Mouse (Mus musculus) hindlimb bud, embryonic 11.5 days (tissue): ENCODE data around the gene Trap1.
"Not testable (repeated sequence)": the region's sequence is repeated elsewhere in the genome, so short reads cannot be mapped to it uniquely, and the experiment has no call there.

Source experiments
- DNase-seq: peaks from one replicate; pipeline ENCODE4 v3.0.0-alpha.2; 2012; ENCODE audit warnings: low read depth, low spot score; ENCODE audit errors: extremely low spot score

The Trap1 gene

DNA sequence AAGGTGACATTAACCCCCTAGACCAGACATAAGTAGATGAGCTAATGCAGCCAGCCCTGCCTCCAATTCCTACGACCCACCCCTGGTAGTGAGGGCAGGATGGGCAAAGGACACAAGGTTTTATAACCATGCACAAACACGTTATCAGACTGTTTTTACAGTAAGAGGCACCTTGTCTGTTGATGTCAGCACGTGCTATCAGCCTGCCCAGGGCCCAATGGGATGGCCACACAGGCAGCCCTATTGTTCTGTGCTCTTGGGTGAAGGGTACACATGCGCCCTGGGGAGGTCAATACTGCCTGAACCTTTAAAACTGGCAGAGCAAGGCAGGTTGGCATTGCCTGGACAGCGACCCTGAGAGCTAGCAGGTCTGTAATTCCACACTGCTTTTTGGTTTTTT is 40.8 kb downstream of the Trap1 start, which contains the start of gene Dnase1:
Gene Dnase1, plus strand, starts transcription at position 136 of the 400 bp plus-strand sequence.
- no peak for DNase-seq

GRCm38 (mm10) chr16:4035575-4035974 is 42.1 kb downstream of the Trap1 start:
- DNase-seq = no peak

GRCm38 (mm10) chr16:4034476-4034875 is 43.2 kb downstream of the Trap1 start:
- no peak for DNase-seq

DNA sequence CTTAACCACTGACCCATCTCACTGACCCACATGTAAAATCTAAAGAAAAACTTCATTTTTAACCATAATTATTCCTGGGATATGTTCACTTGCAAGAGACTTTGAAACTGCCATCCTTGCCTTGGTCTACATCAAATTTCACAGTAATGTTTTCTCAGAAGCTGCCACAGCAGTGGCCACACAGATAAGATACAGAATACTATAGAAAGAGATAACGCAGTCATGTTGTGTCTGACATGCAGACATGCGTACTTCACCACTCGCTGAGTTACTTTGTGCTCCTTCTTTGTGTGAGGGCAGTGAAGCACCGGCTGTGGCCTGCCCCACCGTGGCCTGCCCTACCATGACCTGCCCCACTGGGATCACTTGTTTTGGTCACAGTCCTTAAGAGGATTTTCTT is 43.7 kb downstream of the Trap1 start:
- DNase-seq = no peak

DNA sequence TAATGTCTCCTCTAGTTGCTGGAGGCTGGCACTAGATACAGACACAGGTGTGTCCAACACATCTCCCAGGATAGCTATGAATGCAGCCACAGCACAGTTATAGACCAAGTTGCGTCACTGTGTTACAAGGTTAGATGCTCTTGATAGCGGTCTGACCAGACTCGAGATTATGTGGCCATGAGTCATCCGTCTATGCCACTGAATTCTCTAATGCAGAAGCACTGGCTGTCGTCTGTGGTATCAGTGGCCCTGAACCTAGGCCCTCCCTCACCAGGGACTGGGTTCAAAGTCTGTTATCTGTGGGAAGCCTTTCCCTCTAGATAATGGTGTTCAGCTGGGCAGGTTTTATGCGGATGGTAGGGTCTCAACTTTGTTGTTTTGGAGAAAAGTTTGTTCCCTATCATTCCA is 45.3 kb downstream of the Trap1 start:
- DNase-seq = no peak

DNA sequence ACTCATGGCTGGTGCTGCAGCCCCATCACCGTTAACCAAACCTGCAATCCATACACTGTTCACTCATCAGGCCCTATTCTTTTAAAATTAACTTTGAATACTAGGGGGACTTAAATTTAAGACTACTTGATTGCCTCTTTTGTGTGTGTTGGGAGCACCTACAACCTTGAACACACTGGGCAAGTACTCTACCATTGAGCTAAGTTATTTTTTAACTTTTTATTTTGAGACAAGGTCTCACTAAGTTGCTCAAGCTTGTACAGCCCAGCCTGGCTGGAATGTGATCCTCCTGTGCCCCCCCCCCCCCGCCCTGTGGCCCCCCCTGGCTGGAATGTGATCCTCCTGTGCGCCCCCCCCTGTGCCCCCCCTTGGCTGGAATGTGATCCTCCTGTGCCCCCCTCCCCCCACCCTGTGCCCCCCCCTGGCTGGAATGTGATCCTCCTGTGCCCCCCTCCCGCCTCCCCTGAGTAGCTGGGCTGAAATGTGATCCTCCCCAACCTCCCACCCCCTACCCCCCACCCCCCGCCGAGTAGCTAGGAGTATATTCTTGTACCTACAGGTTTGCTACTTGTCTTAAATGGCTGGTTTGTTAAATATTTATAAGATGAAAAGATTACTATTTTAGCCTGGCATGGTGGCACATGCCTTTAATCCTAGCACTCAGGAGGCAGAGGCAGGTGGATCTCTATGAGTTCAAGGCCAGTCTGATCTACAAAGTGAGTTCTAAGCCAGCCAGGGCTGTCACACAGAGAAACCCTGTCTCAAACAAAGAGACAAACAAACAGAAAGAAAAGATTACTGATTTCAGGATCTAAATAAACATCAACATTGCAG is 46.0 kb downstream of the Trap1 start:
- DNase-seq = no peak

DNA sequence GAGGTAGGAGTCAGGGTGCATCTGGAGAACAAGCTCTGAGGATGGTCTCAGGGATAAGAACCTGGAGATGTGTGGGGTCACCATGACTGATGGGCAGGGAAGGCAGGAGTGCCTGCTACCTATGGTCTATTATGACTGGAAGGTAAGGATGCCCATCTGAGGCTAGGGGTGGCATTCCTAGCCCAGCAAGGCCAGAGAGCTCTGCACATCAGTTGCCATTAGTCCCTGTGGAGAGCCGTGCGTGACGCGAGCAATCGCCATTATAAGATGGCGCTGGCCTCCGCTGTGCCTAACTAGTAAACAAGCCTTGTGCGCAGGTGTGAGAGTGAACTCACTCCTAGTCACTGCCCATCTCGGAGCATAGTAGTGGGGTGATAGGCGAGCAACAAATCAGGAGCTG is 47.1 kb downstream of the Trap1 start:
- DNase-seq = no peak

DNA sequence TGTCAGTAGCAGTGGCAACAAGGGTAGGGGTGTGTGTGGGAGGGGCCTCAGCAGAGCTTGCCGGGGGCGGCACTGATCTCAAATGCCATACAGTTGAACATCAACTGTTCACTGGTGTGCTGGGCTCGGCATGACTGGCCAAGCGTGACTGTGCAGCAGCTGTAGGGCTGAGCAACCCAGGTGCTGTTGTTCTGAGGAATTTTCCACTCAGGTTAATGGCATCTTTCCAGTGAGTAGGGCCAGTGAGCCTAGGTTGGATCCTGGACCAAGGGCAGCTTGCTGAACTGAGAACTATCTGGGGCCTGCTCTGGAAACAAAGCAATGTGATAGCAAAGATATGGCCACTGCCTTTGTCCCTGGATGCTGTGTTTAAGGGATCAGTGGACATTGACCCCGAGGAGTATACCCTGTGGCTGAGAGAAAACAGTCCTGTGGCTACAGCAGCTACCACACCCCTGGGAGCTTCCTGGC is 48.2 kb downstream of the Trap1 start:
- DNase-seq = no peak

DNA sequence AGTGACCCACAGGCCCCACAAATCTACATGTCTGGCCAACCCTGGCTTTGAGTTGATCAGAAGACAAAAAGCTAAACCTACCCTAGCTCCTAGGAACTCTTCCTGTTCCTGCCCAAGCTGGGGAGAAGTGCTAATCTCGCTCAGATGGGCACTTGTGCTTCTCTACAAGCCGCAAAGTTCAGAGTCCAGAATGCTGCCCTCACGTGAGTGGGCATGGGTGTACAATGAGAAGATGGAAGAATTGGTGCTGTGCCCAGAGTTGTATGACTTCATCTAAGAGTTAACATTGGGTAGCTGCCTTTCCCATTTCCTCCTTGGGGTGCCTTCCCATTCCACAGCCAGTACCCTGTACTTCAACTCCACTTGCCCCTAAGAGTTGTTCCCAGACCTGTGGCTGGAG is 50.4 kb downstream of the Trap1 start:
- no peak for DNase-seq

GRCm38 (mm10) chr16:4026672-4027071 is 51.0 kb downstream of the Trap1 start:
- DNase-seq = no peak

DNA sequence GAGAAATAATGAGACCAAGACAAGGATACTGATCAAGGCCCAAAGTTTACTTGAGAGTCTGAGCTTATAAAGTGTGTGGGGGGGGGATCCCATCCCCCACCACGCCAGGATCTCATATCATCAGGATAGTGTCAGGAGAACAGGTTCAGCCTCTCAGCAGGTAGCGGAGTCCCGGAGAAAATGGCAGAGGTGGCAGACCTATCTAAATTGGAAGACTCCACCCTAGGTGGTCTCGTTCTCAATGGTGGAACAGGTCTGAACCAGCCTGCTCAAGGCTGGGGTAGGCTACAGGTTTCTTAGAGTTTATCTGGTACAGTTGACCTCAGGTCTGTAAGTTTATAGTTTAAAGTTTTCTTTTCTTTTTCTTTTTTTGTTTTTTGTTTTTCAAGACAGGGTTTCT is 54.9 kb downstream of the Trap1 start:
- DNase-seq = no peak

- no peak for DNase-seq
These were observed 56.4 kb downstream of the Trap1 start for GRCm38 (mm10) chr16:4021241-4021640.

DNA sequence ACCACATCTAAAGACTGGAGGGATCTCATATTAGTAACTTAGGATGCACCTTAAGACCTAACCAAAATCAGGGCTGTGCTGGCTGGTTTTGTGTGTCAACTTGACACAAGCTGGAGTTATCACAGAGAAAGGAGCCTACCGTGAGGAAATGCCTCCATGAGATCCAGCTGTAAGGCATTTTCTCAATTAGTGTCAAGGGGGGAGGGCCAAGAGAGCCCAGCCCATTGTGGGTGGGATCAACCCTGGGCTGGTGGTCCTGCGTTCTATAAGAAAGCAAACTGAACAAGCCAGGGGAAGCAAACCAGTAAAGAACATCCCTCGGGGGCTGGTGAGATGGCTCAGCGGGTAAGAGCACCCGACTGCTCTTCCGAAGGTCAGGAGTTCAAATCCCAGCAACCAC is 60.2 kb downstream of the Trap1 start:
- not testable (repeated sequence) for DNase-seq

DNA sequence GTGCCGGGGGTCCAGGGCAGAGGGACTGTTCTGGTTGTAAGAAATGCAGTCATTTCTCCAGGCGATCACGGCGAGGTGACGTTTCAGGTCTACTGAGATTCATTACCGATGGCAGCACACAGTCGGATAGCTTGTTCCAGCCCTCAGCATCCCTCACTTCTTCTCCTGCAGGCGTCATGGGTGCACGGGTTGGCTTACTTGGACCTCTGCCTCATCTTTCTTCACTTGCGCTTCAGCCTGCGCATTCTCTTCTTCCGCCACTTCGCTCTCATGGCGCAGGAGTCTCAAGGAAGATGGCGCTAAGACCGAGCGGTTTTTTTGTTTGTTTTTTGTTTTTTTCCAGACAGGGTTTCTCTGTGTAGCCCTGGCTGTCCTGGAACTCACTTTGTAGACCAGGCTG is 60.8 kb downstream of the Trap1 start:
- not testable (repeated sequence) for DNase-seq

DNA sequence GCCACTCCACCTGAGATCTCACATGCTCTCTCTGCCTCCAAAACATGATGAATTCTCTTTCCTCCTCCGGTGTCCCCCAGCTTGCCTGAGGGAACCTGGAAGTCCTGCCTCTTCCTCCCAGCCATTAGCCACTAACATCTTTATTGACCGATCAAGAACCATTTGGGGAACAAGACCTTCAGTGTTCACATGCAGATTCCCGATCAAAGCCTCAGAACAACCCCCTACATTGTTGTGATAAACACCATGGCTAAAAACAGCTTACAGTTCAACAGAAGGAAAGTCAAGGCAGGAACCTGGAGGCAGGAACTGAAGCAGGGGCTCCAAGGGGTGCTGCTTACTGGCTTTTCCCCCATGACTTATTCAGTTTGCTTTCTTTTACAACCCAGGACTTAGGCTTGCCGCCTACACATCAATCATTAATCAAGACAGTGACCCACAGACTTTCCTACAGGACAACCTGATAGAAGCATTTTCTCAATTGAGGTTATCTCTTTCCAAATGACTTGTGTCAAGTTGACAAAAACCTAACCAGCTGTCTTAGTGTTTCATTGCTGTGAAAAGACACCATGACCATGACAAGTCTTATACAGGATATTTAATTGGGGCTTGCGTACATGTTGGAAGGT is 63.5 kb downstream of the Trap1 start:
- no peak for DNase-seq

DNA sequence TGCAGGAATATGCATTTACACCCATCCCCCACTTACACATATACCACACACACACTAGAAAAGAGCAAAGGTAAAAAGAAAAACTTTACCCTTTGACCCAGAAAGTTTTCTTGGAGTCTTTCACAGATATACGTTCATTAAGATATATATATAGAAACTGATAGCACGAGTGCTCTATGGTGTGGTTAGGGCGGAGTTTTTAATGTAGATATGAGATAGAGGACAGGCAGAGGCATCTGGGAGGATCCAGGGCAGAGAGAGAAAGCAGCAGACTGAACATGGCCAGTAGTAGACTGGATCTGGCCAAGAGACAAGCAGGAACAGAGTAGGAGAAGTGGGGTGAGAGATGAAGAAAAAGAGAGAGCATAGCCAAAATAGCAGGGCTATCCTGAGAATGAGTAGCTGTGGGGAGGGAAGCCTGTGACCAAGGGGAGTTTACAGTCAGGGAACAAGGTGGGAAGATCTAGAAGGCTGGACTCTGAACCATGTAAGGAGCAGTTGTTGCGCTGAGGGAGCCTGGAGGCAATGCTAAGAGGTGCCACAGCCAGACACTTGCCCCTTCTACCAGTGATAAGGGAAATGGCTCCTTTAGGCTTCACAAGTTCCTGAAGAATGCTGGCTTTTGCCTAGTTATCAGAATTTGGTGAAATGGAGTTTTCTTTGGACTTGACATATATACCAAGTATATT is 64.6 kb downstream of the Trap1 start:
- DNase-seq = no peak

- DNase-seq = peak; percentile 97
These were observed 73.9 kb downstream of the Trap1 start, which contains the start of gene Slx4 for GRCm38 (mm10) chr16:4003489-4004398. Gene Slx4 (minus strand): TSS chr16:4003770.
